Mouse (Mus musculus) hindlimb bud, embryonic 11.5 days (tissue): ENCODE measurements around the gene Cnfn.
A peak's percentile ranks its signal among the peaks of the same experiment; 100 is the strongest.
"Not testable (repeated sequence)": the region's sequence is repeated elsewhere in the genome, so short reads cannot be mapped to it uniquely, and the experiment has no call there.

Experiments used
- DNase-seq: peaks from one replicate; pipeline ENCODE4 v3.0.0-alpha.2; 2012; ENCODE audit warnings: low read depth, low spot score; ENCODE audit errors: extremely low spot score

The Cnfn gene

DNA sequence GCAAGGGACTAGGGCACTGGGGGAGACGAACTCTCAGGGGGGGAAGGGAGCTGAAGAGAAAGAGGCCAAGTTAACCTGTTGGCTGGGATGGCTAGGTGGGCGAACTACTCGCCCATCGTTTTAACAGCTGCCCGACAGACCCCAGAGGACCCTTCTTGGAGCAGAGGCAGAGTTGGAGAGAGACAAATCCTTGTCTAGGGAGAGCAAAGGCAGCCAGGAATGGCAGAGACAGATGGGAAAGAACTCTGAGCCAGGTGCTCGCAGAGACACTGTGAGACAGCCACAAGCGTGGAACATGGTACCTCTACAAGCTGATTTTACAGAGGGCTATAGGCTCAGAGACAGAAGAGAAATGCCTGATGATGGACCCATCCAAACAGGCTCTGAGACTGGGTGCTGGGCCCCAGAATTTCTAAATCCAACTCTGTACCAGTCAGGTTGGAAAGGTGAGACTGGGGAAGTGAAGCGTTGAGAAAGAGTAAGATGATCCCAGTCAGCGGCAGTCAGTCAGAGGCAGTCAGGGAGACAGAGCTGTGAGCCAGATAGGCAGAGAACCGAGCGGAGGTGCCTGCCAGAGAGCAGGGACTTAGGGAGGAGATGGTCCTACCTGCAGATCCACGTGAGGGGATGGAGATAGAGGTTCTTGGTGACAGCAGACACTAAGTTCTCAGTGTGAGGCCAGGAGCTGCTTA is at the start of gene Cnfn:
Gene Cnfn, minus strand, starts transcription at position 667 of the 692 bp plus-strand sequence.
- DNase-seq, result no peak

DNA sequence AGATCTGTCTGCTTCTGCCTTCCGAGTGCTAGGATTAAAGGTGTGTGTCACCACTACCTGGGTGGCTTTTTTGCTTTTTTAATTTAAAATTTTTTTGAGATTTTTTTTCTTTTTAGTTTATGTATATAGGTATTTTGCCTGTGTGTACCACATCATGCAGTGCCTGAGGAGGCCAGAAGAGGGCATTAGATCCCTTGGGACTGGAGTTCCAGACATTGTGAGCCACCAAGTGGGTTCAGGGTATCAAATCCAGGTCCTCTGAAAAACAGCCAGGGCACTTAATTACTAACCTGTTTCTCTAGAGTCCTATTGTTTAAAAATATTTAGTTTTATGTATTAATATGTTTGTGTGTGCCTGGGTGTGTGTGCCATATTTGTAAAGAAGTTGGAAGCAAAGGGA is 48.1 kb upstream of the Cnfn start:
- no peak for DNase-seq

DNA sequence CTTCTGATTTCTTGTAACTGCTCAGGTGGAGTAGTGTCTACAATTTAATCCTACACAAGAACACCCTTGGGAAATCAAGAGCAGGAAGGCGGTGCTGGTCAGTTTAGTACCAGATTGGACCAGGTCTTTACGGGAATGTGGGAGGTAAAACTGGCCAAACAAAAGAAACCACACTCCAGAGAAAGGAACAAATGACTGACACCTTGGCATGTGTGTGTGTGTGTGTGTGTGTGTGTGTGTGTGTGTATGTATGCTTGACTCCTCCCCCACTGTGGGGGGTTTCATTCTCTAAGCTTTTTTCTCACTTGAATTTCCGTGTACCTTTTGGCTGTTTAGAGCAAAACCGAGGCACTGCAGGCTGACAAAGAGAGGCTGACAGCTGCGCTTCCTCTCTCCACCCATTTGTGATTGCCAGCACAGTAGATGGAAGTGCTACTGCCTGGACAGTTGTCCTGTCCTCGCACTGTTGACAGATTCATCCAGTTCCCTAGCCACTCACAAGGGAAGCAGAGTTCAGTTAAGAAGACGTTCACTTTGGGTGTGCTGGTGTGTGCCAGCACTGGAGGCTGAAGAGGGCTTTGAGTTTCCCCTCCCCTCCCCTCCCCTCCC is 43.4 kb upstream of the Cnfn start, which contains the start of gene Cxcl17:
Gene Cxcl17, minus strand, starts transcription at position 54 of the 609 bp plus-strand sequence.
- no peak for DNase-seq

DNA sequence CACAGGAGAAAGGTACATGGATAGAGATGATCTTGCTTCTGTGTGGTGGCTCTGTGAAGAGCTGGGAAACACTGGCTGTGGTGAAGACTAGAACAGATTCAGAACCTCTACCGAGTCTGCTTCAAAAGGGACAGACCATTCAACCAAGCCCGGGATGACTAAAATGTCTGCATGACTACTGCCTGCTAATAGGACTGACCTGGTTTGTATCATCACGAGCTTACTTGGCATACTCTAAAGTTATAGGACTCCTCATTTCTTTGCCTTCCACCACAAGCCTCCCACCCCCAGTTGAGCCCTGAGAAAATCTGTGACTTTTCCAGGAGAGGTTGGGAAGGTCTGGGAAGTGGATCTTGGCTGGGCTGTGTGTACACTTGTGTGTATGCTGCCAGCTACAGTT is 42.3 kb upstream of the Cnfn start:
- no peak for DNase-seq

- DNase-seq, result no peak
Observed at GRCm38 (mm10) chr7:25410969-25411615, 41.6 kb upstream of the Cnfn start.

DNA sequence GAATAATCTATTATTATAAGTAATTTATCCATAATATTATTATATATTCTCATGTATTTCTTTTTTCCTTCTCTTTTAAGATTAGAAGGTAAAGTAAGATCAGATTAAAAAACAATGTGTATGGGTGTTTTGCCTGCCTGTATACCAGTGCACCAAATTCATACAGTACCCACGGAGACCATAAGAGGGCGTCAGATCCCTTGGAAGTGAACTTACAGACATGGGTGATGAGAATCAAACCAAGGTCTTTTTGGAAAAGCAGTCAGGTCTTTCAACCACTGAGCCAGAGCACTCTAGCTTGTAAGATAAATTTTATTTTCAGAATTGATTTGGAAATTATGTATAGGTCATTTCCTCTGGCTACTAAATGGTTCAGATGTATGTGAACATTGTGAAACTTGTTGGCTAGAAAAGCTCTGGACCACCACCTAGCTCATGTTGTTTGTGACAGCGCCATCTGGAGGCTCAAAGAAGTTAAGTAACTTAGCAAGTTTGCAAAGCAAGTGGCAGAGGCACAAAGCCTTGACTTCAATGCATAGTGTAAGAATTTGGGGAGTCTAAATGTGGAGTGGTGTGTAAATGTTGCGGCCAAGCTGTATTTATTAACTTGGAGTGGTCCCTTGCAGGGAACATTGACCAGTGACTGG is 39.7 kb upstream of the Cnfn start:
- DNase-seq, result peak; percentile 18

- no peak for DNase-seq
Observed at GRCm38 (mm10) chr7:25406468-25406867, 36.9 kb upstream of the Cnfn start.

GRCm38 (mm10) chr7:25402671-25403101 is 33.2 kb upstream of the Cnfn start:
- no peak for DNase-seq

DNA sequence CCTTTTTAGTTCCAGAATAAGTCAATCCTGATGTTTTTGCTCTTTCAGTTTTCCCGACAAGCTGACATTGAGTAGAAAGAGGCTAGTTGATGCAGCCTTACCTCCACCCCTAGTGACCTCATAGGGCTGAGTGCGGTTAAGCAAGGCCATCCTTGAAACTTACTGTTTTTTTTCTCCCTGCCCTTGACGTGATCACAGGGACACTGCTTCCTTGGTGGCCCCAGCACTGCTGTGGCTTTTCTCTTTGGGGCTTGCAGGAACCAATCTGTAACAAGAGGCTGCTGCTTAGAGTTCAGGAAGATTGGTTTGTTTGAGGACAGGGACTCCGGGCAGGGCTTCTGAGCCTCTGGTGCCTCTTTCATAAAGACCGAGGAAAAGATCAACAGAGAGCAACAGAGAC is 32.5 kb upstream of the Cnfn start:
- no peak for DNase-seq

DNA sequence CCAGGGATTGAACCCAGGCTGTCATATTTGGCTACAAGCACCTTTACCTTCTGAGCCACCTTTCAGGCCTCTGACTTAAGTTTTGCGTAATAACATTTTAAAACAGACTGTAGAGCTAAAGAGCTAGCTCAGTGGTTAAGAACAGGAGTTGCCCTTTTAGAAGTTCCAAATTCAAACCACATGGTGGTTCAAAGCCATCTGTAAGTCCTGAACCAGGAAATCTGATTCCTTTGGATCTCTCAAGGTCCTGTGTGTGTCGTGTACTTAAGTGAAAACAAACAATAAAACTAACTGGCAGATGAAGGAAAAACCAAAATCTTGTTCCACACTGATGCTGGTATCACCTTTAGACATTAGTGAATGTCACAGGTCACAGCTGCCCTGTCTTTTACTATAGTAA is 32.0 kb upstream of the Cnfn start:
- no peak for DNase-seq

GRCm38 (mm10) chr7:25399028-25399427 is 29.5 kb upstream of the Cnfn start:
- DNase-seq, result not testable (repeated sequence)

DNA sequence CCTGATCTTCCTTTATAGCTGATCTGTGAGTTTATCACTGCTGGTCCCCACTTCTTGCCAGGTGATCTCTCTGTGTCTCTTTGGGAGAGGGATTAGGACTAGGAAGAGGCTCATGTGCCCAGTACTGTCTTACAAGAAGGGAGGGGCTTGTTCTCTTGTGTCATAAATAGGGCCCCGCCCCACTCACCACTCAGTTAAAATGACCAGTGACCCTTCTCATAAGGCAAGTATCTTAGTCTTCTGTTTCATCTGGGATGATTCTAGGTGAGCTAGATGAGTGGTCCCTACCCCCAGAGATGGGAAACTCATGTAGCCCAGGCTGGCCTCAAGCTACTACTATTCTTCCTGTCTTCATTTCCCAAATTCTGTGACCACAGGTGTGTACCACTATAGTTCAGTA is 29.1 kb upstream of the Cnfn start, which contains the start of gene Lipe:
Gene Lipe, minus strand, starts transcription at position 101 of the 400 bp plus-strand sequence.
- no peak for DNase-seq

GRCm38 (mm10) chr7:25396621-25397020 is 27.1 kb upstream of the Cnfn start:
- no peak for DNase-seq

- DNase-seq, result peak; percentile 86
Observed at GRCm38 (mm10) chr7:25395558-25396521, 26.3 kb upstream of the Cnfn start.

DNA sequence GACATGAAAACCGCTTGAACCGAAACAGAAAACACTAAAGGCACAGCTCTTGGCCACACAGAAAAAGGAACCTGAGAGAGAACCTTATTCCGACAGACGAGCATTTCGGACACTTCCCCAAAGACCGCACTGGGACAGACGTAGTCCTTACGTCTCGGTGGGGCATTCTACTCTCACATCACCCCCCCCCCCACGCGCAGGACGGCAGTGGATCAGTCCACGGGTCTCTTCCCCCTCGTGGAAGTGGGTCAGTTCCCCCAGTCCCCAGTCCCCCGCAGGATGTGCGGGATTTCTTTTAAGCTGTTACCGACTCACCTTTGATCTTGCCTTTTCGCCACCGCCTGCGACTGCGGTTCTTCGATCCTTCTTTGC is 25.6 kb upstream of the Cnfn start:
- DNase-seq, result no peak

- DNase-seq, result no peak
Observed at GRCm38 (mm10) chr7:25394754-25395153, 25.2 kb upstream of the Cnfn start.

DNA sequence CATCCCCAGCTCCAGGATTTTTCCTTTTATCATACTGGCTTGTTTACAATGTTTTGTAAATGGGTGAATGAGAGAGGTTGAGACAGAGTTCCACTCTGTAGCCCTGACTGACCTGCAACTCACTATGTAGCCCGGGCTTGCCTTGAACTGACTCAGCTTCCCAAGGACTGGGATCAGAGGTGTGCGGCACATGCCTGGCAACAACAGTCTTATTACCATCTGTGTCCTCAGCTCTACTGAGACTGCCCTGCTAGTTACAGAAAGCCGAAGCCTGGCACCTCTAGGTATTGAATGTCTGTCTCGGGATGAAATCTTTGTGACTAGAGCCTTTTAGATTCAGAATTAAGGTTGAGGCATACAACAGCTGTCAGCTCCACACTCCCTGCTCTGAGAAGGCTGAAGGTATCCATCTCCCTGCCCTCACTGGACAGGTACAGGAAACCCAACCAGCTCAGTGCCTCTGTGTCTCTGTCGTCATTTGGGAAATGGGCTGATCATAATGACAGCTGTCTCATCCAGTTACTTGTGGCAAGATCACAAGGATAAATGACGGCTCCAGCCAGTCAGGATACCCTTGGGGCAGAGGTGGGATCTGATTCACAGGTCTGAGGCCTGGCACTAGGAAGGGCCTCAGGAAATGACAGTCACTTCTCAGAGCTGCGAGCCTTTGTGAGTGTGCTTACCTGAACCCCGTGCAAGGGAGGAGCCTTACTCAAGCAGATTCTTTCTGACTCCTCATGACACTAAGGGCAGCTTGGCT is 24.1 kb upstream of the Cnfn start:
- no peak for DNase-seq

DNA sequence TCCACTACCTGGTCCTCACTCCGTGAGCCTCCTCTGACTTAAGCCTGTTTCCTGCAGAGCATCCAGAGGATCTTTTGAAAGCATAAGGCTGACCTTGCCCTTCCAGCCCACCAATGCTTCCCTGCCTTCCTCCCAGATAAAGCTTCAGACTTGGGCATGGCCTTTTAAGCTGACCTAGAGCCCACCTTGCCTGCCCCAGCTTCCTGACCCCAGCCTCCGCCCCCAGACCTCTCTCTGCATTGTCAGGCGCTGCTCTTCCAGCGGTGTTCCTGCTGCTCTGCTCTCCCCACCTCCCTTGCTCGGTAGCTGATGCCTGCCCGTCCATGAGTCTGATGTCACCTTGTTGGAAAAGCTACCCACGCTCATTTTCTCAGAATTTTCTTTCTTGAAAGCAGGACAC is 23.3 kb upstream of the Cnfn start:
- no peak for DNase-seq

- DNase-seq, result no peak
Observed at GRCm38 (mm10) chr7:25391856-25392453, 22.4 kb upstream of the Cnfn start.
